Mouse (Mus musculus) intestine, embryonic 16.5 days (tissue): ENCODE measurements around the gene Mical2. TPM values are rescaled to one million over a fixed set of nuclear protein-coding genes. Genes with fewer than 3 reads are reported as not detected.

Source experiments
- polyA plus RNA-seq: library from polyadenylated mRNA; unstranded; fragments of >200 nt; fragmentation: Nextera tagmentation; extraction: Ambion mirVana; gene quantifications from 2 replicates; pipeline ENCODE4 v1.2.1, GENCODE M21; 2015

Gene Mical2
- polyA plus RNA-seq, 1 experiment from 2014 or later = 18.3 TPM

Other genes with a start within 250 kb of the Mical2 start
- 48.7 and 50.8 TPM in 2 replicates for gene Usp47, start 202.4 kb upstream of the Mical2 start, polyA plus RNA-seq
- gene Dkk3, start 66.8 kb upstream of the Mical2 start, polyA plus RNA-seq = 26.1 and 26.7 TPM in 2 replicates
- gene Parva, start 201.6 kb downstream of the Mical2 start, polyA plus RNA-seq = 78.5 and 80.0 TPM in 2 replicates